In the genomic region with DNA sequence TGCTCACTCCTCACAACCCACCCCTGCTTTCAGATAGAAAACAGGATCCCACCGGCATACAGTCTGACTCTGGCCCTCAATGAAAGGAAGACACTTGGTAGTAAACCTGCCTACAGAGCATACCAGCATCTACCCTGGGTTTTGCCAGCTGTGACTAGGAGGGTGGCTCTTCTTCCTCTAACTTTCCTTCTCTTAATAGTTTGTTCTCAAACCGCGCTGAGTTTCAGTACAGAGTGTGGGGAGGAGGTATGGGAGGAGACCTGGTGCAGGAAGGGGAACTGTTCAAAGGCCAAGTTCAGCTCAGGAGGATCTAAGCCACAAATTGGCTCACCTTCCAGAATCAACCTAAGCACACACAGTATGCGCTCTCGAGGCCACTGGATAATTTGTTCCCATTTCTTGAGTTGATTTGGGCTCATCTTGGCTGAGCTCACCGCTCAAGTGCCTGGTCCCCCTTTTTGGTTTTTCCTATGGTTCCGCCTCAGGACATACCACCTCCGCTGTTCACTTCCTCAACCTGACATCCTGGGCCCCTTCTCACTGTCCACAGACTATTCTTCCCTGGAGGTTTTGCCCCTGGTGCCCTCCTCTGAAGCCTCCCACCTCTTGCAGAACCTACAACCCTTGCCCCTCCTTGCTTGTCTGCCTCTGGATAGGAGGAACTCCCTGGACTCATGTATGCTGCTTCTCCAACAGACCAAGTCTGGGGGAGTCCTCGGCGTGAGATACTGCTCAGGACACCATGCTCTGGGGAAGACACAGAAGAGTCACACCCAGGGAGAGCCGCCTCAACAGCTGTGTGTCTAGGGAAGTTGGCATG, we compare ENCODE assay signal across 15 mouse cellular contexts. TPM values are rescaled to one million over a fixed set of nuclear protein-coding genes. Genes with fewer than 3 reads are reported as not detected.
A peak's percentile ranks its signal among the peaks of the same experiment; 100 is the strongest.
DNase-seq lines count a peak whose midpoint lies in the region; ATAC-seq and TF ChIP-seq lines count a peak whose summit lies in the region.
"Had no signal": no experiment of that assay in that cellular context is flagged by ENCODE, and none has a peak within 500 bp of the region (broad histone marks: within the 10 kb centered on the region; RNA-seq: fewer than 3 reads in every experiment).

No protein-coding gene starts in this region.

- H3K27ac ChIP-seq in kidney, adult 2 months (ENCODE audit: insufficient read depth, low read depth, low read length), result no peak overlapping the region
- no peak overlapping the region for H3K27ac ChIP-seq in kidney, embryonic 15.5 days
- H3K27ac ChIP-seq in spleen, adult 2 months (ENCODE audit: insufficient read depth, low read length), result peak overlapping the region; percentile 91
- H3K27ac ChIP-seq: macrophage had no signal

- H3K9ac ChIP-seq in kidney, embryonic 15.5 days, result no peak overlapping the region

- 73% methylated on average over 11 of the region's 11 CpGs for WGBS in kidney, adult 2 months
- WGBS in kidney, embryonic 15.5 days, result 88% methylated on average over 11 of the region's 11 CpGs
- WGBS in spleen, adult 2 months, result 15% methylated on average over 11 of the region's 11 CpGs

- DNase-seq in kidney, adult 2 months, result peak; percentile 57
- DNase-seq in spleen, adult 2 months (ENCODE audit: low read depth in 1 of 2, low spot score in 2 of 2), result peak in 1 of 2 experiments; percentile 65
- no peak for DNase-seq in spleen, postnatal 14 days (ENCODE audit: low spot score in 2 of 2)
- peak; percentile 41 for DNase-seq in thymus, postnatal 4 days
- DNase-seq in adrenal gland, postnatal 36 days, result no peak
- DNase-seq in left cerebral cortex, adult 18-20 months (ENCODE audit: low spot score in 2 of 2), result no peak
- DNase-seq: cerebellum, postnatal 36 days had no signal

- TF ChIP-seq POLR2A in kidney, adult 2 months (IDR thresholded peaks at IDR 0.05; ENCODE audit: low read depth, low read length), result no peak
- no peak for TF ChIP-seq POLR2A in spleen, adult 2 months (IDR thresholded peaks at IDR 0.05; ENCODE audit: low read depth, low read length)

- H3K4me2 ChIP-seq in kidney, embryonic 15.5 days, result no peak overlapping the region

- H3K36me3 ChIP-seq in kidney, adult 2 months (ENCODE audit: control insufficient read depth, insufficient read depth, low read length), result no peaks in the 10 kb centered on the region
- no peaks in the 10 kb centered on the region for H3K36me3 ChIP-seq in kidney, embryonic 15.5 days
- H3K36me3 ChIP-seq in spleen, adult 2 months (ENCODE audit: control insufficient read depth, insufficient read depth, low read length), result no peaks in the 10 kb centered on the region

- ATAC-seq in kidney, embryonic 15.5 days (replicated peaks; ENCODE audit: low FRiP score), result no peak
- peak; percentile 70 for ATAC-seq in megakaryocyte progenitor cell, adult 5-6 weeks (replicated peaks; ENCODE audit: poor library complexity)

- H3K4me1 ChIP-seq in kidney, adult 2 months (ENCODE audit: control insufficient read depth, insufficient read depth, low read length), result peaks cover 9% of the 10 kb centered on the region; the same call in 1 of the 2 replicates
- peaks cover 2% of the 10 kb centered on the region; the same call in 1 of the 2 replicates for H3K4me1 ChIP-seq in kidney, embryonic 15.5 days
- peaks cover 35% of the 10 kb centered on the region for H3K4me1 ChIP-seq in spleen, adult 2 months (ENCODE audit: control insufficient read depth, insufficient read depth, insufficient read length)

- no peak for TF ChIP-seq CTCF in kidney, adult 2 months (conservative IDR thresholded peaks at IDR 0.05; ENCODE audit: insufficient read depth, insufficient read length, low read depth, low read length)
- no peak for TF ChIP-seq CTCF in spleen, adult 2 months (IDR thresholded peaks at IDR 0.05; ENCODE audit: extremely low read depth, insufficient read depth, insufficient read length, insufficient replicate concordance)

- H3K27me3 ChIP-seq in kidney, adult 2 months (replicated peaks; ENCODE audit: control insufficient read depth, insufficient read depth, low read length), result no peaks in the 10 kb centered on the region
- no peaks in the 10 kb centered on the region for H3K27me3 ChIP-seq in kidney, embryonic 15.5 days
- no peaks in the 10 kb centered on the region for H3K27me3 ChIP-seq in spleen, adult 2 months (ENCODE audit: control insufficient read depth, insufficient read depth, low read length)

- no peaks in the 10 kb centered on the region for H3K9me3 ChIP-seq in kidney, embryonic 15.5 days (replicated peaks)

- no peak overlapping the region for H3K4me3 ChIP-seq in kidney, adult 2 months (ENCODE audit: insufficient read depth, low read depth, low read length)
- H3K4me3 ChIP-seq in kidney, embryonic 15.5 days (replicated peaks), result no peak overlapping the region
- H3K4me3 ChIP-seq in spleen, adult 2 months (ENCODE audit: extremely low read depth, insufficient read depth, insufficient read length), result no peak overlapping the region
- H3K4me3 ChIP-seq: erythroblast, embryonic 14.5 days had no signal

RNA-seq across cellular contexts. Expression of gene Timm8a2, which starts 5.3 kb away (rescaled TPM):
- 0.18 TPM in 1 of 2 replicates, not detected in the other for polyA plus RNA-seq in kidney, adult 2 months (2012; rRNA removed)
- polyA plus RNA-seq in kidney, embryonic 15.5 days (2015; fragmentation: Nextera tagmentation; extraction: Ambion mirVana), result not detected in 2 replicates
- polyA plus RNA-seq in spleen, adult 2 months (2012; rRNA removed), result 0.20 and 0.23 TPM in 2 replicates
- not detected in 2 replicates for total RNA-seq in megakaryocyte progenitor cell, adult 5-6 weeks (2015)
- not detected in 2 replicates for total RNA-seq in megakaryocyte progenitor cell, adult 5-6 weeks (2017)
- total RNA-seq in adrenal gland, postnatal 36 days (2021), result not detected
- total RNA-seq in left cerebral cortex, adult 18-20 months (2021), result not detected
- total RNA-seq: left cerebral cortex, postnatal 36 days had no signal
- polyA plus RNA-seq: erythroblast, embryonic 14.5 days; frontal cortex, adult 2 months; hindbrain, embryonic 11.5 days; large intestine, adult 2 months; macrophage had no signal

Comparison
In these comparisons a context has a peak if more than half of its experiments do, and no peak if none do; other contexts are left out.
1. DNase-seq: peak in kidney, adult 2 months (single experiment) and thymus, postnatal 4 days (single experiment); none in spleen, postnatal 14 days (0 of 2), adrenal gland, postnatal 36 days (0 of 2) and left cerebral cortex, adult 18-20 months (0 of 2).